Mouse (Mus musculus) heart, embryonic 15.5 days (tissue): ENCODE results near the gene H2al1e. TPM values are rescaled to one million over a fixed set of nuclear protein-coding genes. Genes with fewer than 3 reads are reported as not detected.
"Not testable (repeated sequence)": the region's sequence is repeated elsewhere in the genome, so short reads cannot be mapped to it uniquely, and the experiment has no call there.

Experiments used
- ATAC-seq: fragments of 200-750 bp; cut with Nextera tagmentation; replicated peaks from 2 replicates; pipeline ENCODE4 v1.8.0; 2017; ENCODE audit warnings: low read depth, moderate TSS enrichment; ENCODE audit not compliant: insufficient number of reproducible peaks, insufficient read depth, low FRiP score
- H3K27ac ChIP-seq: fragments of 300-500 bp; sonication (generic); 2 replicates; pipeline ENCODE4 v1.5.1; 2015; ENCODE audit warnings: mild to moderate bottlenecking, inconsistent platforms
- H3K27me3 ChIP-seq: fragments of 300-500 bp; sonication (generic); 2 replicates; pipeline ENCODE4 v1.6.1; 2015; ENCODE audit warnings: inconsistent platforms
- H3K36me3 ChIP-seq: fragments of 300-500 bp; sonication (generic); 2 replicates; pipeline ENCODE4 v1.6.1; 2015; ENCODE audit warnings: mild to moderate bottlenecking, inconsistent platforms
- H3K4me1 ChIP-seq: fragments of 300-500 bp; sonication (generic); replicated peaks from 2 replicates; pipeline ENCODE4 v1.6.1; 2015; ENCODE audit warnings: inconsistent platforms
- H3K4me2 ChIP-seq: fragments of 300-500 bp; sonication (generic); 2 replicates; pipeline ENCODE4 v1.6.1; 2015; ENCODE audit warnings: inconsistent platforms, mild to moderate bottlenecking, moderate library complexity
- H3K4me3 ChIP-seq: fragments of 300-500 bp; sonication (generic); 2 replicates; pipeline ENCODE4 v1.5.1; 2015; ENCODE audit warnings: mild to moderate bottlenecking, inconsistent platforms
- H3K9ac ChIP-seq: fragments of 300-500 bp; sonication (generic); 2 replicates; pipeline ENCODE4 v1.6.1; 2015; ENCODE audit warnings: mild to moderate bottlenecking, inconsistent platforms
- H3K9me3 ChIP-seq: fragments of 300-500 bp; sonication (generic); replicated peaks from 2 replicates; pipeline ENCODE4 v1.6.1; 2016; ENCODE audit warnings: inconsistent platforms
- WGBS: fragments of 180-500 bp; shearing (Covaris S2); methylation state at CpG from one replicate; pipeline ENCODE4 v1.1.7; 2015; ENCODE audit warnings: mixed read lengths; 5-methylcytosine and 5-hydroxymethylcytosine counted together
- polyA plus RNA-seq: library from polyadenylated mRNA; unstranded; fragments of >200 nt; fragmentation: Nextera tagmentation; extraction: Ambion mirVana; gene quantifications from 2 replicates; pipeline ENCODE4 v1.2.1, GENCODE M21; 2015

Gene H2al1e
- polyA plus RNA-seq = not detected in 2 replicates

DNA sequence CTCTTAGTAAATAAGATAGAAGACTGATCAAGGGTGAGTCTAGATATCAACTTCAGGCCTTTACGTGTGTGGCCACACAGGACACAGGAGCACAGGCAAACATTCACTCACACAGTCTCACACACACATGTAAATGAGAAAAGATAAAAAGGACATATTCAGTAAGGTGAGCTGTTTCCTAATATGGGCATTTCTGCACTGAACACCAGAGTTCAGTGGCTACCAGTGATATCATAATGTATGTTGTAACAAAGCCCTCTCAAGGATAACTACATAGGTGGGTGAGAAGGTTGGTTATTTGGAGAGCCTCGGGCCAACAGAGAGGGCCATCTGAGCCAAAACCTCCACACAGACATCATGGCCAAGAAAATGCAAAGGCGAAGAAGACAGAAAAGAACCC is at the start of gene H2al1e:
TSS of gene H2al1e (plus strand) at position 301 of the 400 bp plus-strand sequence.
- H3K4me1 ChIP-seq, ATAC-seq, H3K4me2 ChIP-seq, H3K36me3 ChIP-seq, H3K27me3 ChIP-seq, H3K4me3 ChIP-seq, H3K27ac ChIP-seq, H3K9me3 ChIP-seq, H3K9ac ChIP-seq: not testable (repeated sequence)
- WGBS = no CpG with 5 or more reads among the region's 3 CpGs

DNA sequence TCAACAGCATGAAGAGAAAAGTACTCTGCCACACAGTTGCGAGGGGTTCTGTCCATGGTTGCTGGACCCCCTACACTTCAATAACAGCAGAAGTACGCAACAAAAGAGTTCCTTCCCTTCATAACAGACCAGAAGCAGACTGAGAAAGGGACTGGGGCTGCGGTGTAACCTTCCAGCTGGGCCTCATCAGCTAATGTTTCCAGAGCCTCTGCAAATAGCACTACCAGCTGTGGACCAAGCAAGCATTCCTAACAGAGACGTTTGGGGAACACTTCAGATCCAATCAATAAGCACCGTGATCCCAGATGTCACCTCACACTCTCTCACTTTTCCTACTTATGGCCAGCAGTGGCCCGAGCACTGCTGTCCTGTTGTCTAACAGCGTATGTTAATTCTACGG is 46.8 kb upstream of the H2al1e start:
- Histone ChIP-seq H3K4me1 (no peaks in the 10 kb centered on the region), H3K27me3 (no peaks in the 10 kb centered on the region), H3K36me3 (no peaks in the 10 kb centered on the region), H3K9ac (no peak overlapping the region), H3K4me2 (no peak overlapping the region), H3K27ac (no peak overlapping the region), H3K4me3 (no peak overlapping the region), H3K9me3 (no peaks in the 10 kb centered on the region)
- ATAC-seq = no peak
- 62% methylated on average over 8 of the region's 8 CpGs for WGBS

DNA sequence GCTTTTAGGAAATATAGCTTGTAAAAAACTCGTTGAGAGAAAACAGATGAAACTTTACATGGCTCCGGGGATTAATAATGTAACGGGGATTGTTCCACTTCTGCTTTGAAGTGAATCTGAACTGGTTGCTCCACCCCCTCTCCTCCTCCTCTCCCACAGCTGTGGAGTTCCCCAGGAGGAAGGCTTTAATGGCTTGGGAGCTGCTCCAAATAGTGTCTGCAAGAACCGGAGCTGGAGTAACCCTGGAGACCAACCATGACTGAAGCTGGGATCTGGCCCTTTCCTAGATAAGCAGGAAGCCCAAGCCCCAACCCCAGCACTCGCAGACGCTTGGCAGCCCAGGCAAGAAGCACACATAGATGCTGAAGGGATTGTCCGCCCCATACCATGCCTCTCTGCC is 43.9 kb upstream of the H2al1e start:
- no peak overlapping the region for H3K4me2 ChIP-seq
- H3K4me3 ChIP-seq = no peak overlapping the region
- ATAC-seq = no peak
- H3K27me3 ChIP-seq = peaks cover 5% of the 10 kb centered on the region; the same call in 1 of the 2 replicates
- no peaks in the 10 kb centered on the region for H3K36me3 ChIP-seq
- 48% methylated on average over 7 of the region's 7 CpGs for WGBS
- no peaks in the 10 kb centered on the region for H3K4me1 ChIP-seq
- H3K27ac ChIP-seq = no peak overlapping the region
- H3K9ac ChIP-seq = no peak overlapping the region
- H3K9me3 ChIP-seq = no peaks in the 10 kb centered on the region

DNA sequence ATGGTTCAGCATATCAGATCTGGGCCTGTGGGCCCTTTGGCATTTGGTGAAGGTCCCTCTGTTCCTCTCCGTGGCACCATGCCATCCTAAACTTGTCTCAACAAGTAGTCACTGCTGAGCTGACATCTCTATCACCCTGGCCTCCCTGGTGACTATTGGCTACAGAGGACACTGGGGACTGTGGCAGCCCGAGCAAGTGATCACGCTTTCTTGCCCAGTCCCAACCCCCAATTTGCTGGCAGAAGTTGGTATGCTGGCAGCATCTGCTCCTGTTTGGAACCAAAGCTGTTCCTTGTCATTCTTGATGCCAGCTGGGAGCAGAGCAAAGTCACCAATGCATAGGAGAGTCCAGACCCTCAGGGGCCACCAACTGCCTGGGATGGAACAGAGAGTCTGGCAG is 42.7 kb upstream of the H2al1e start:
- H3K27ac ChIP-seq = no peak overlapping the region
- H3K9me3 ChIP-seq = no peaks in the 10 kb centered on the region
- no peak for ATAC-seq
- H3K27me3 ChIP-seq = peaks cover 5% of the 10 kb centered on the region; the same call in 1 of the 2 replicates
- H3K36me3 ChIP-seq = no peaks in the 10 kb centered on the region
- H3K4me2 ChIP-seq = no peak overlapping the region
- no peak overlapping the region for H3K4me3 ChIP-seq
- H3K9ac ChIP-seq = no peak overlapping the region
- 67% methylated on average over 3 of the region's 3 CpGs for WGBS
- H3K4me1 ChIP-seq = no peaks in the 10 kb centered on the region

DNA sequence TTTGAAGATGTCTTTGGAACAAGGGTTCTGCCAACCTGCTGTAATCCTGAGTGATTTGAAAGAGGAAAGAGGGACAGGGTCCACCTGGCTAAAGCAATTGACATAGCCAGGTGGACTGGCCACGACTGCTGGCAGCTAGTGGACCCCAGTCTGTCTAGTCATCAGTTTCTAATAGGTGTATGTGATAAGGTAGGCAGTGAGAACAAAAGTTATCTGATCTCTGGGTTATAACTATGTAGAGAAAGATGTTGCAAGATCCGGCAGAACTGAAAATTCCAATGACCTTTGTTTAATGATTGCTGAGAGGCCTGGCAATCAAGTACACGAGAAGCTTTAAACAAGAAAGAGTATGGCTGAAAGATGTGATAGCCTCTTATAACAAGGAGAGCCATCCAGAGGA is 38.5 kb upstream of the H2al1e start:
- no peak overlapping the region for H3K27ac ChIP-seq
- 63% methylated on average over 3 of the region's 3 CpGs for WGBS

DNA sequence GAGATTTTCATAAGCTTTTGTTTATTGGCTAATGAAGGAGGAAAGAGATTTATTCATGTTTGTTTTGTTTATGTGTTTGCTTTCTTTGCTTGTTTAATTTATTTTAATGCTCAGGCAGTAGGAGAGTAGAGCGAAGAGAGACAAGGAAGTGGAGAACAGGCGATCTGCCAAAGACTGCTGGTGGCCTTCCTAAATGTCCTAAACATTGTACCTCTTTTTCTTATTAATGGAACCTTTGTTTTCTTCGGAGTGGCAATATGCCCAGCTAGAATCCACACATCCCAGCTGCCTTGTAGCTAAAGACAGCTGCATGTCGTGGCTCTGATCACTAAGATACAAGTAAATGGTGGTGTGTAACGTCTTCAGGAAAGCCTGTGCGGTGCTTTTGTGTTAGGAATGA is 34.7 kb upstream of the H2al1e start:
- no peak for ATAC-seq
- H3K4me3 ChIP-seq = no peak overlapping the region
- no peaks in the 10 kb centered on the region for H3K36me3 ChIP-seq
- no peak overlapping the region for H3K9ac ChIP-seq
- no peak overlapping the region for H3K4me2 ChIP-seq
- H3K4me1 ChIP-seq = no peaks in the 10 kb centered on the region
- peaks cover 5% of the 10 kb centered on the region for H3K27me3 ChIP-seq
- H3K9me3 ChIP-seq = no peaks in the 10 kb centered on the region
- no peak overlapping the region for H3K27ac ChIP-seq
- 68% methylated on average over 6 of the region's 6 CpGs for WGBS

More for the DNA sequence above, 38.5 kb upstream of the H2al1e start:
- Histone ChIP-seq H3K36me3 (no peaks in the 10 kb centered on the region), H3K9me3 (no peaks in the 10 kb centered on the region), H3K9ac (no peak overlapping the region), H3K27me3 (peaks cover 5% of the 10 kb centered on the region), H3K4me3 (no peak overlapping the region), H3K4me1 (no peaks in the 10 kb centered on the region), H3K4me2 (no peak overlapping the region)
- ATAC-seq = no peak

DNA sequence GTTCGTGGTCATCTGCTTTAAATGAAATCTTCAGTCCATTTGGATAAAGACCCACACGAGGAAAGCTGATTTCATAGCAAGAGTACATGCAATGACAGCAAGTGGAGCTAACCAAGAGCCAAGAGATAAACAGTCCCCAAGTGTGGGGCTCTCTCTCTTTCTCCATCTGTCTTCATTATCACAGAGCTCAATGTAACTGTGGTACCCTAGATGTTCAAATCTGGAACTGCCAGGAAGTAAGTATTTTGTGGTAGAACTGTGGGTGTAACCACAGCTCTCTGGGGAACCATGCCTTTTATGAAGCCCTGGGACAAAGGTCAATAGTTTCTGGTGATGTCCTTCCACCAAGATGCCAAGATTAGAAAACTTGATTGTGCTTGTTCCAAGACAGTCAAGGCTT is 31.0 kb upstream of the H2al1e start:
- Histone ChIP-seq H3K4me1 (no peaks in the 10 kb centered on the region), H3K27me3 (no peaks in the 10 kb centered on the region; the same call in 1 of the 2 replicates), H3K36me3 (no peaks in the 10 kb centered on the region), H3K27ac (no peak overlapping the region), H3K4me3 (no peak overlapping the region), H3K9me3 (no peaks in the 10 kb centered on the region), H3K4me2 (no peak overlapping the region), H3K9ac (no peak overlapping the region)
- WGBS = 45% methylated on average over 2 of the region's 2 CpGs
- no peak for ATAC-seq

DNA sequence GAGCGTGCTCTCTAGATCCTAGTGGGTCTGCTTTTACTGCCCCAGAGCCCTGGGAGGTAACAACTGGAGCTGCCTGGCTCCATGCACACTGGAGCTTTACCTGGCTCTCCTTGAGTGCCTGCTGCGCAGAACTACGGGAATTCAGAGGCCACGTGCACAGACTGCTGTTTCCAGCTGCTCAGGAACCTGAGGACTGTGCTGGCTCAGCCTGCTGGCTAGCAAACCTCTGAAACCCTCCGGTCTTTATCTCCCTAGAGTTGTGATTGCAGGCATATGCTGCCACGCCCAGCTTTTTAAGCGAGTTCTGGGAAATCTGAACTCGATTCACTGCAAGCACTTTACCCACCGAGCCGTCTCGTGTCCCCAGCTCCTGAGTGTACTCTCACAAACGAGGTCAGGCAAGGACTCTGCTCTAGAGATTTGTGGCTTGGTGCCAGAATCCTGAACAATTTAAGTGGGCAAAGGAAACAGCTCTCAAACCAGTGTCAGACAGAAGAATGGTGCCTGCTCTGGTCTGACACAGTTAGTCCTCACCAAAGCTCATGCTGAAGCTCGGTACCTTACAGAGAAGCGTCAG is 23.3 kb upstream of the H2al1e start:
- H3K9ac ChIP-seq = no peak overlapping the region
- H3K4me2 ChIP-seq = no peak overlapping the region
- ATAC-seq = no peak
- no peaks in the 10 kb centered on the region for H3K9me3 ChIP-seq
- 44% methylated on average over 14 of the region's 14 CpGs for WGBS
- peaks cover 5% of the 10 kb centered on the region; the same call in 1 of the 2 replicates for H3K27me3 ChIP-seq
- H3K27ac ChIP-seq = no peak overlapping the region
- H3K4me1 ChIP-seq = peaks cover 3% of the 10 kb centered on the region; the same call in 1 of the 2 replicates
- no peaks in the 10 kb centered on the region for H3K36me3 ChIP-seq
- no peak overlapping the region for H3K4me3 ChIP-seq

DNA sequence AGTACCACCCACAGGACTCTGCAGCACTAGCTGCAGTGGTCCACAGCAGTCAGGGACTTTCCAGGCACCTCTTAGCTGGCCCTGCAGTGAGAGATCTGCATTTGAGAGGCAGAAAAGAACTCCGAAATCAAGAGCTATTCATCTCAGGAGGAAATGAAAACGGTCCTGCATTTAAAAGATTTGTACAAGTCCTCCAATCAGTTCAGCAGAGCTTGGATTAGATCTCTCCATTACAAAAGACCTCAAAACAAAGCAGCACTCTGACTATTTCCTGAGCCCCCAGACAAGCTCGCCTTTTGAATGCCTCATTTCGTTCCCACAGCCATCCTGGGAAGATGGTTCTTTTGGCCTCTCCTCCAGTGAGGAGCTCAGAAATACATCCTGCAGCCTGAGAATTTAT is 22.5 kb upstream of the H2al1e start:
- 62% methylated on average over 4 of the region's 4 CpGs for WGBS
- H3K27ac ChIP-seq = no peak overlapping the region
- H3K36me3 ChIP-seq = no peaks in the 10 kb centered on the region
- no peaks in the 10 kb centered on the region for H3K9me3 ChIP-seq
- no peak overlapping the region for H3K4me3 ChIP-seq
- H3K4me2 ChIP-seq = no peak overlapping the region
- H3K9ac ChIP-seq = no peak overlapping the region
- H3K27me3 ChIP-seq = peaks cover 5% of the 10 kb centered on the region; the same call in 1 of the 2 replicates
- H3K4me1 ChIP-seq = peaks cover 3% of the 10 kb centered on the region; the same call in 1 of the 2 replicates
- ATAC-seq = no peak

DNA sequence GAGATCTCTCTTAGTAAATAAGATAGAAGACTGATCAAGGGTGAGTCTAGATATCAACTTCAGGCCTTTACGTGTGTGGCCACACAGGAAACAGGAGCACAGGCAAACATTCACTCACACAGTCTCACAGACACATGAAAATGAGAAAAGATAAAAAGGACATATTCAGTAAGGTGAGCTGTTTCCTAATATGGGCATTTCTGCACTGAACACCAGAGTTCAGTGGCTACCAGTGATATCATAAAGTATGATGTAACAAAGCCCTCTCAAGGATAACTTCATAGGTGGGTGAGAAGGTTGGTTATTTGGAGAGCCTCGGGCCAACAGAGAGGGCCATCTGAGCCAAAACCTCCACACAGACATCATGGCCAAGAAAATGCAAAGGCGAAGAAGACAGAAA is 12.8 kb upstream of the H2al1e start, which contains the start of gene H2al1a:
TSS of gene H2al1a (plus strand) at position 301 of the 400 bp plus-strand sequence.
- not testable (repeated sequence) for H3K27ac ChIP-seq, H3K9me3 ChIP-seq, H3K4me3 ChIP-seq, H3K4me2 ChIP-seq, H3K27me3 ChIP-seq, H3K4me1 ChIP-seq, H3K9ac ChIP-seq, ATAC-seq, H3K36me3 ChIP-seq
- WGBS = no CpG with 5 or more reads among the region's 3 CpGs

DNA sequence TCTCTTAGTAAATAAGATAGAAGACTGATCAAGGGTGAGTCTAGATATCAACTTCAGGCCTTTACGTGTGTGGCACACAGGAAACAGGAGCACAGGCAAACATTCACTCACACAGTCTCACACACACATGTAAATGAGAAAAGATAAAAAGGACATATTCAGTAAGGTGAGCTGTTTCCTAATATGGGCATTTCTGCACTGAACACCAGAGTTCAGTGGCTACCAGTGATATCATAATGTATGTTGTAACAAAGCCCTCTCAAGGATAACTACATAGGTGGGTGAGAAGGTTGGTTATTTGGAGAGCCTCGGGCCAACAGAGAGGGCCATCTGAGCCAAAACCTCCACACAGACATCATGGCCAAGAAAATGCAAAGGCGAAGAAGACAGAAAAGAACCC is 9.6 kb upstream of the H2al1e start, which contains the start of gene H2al1b:
TSS of gene H2al1b (plus strand) at position 301 of the 400 bp plus-strand sequence.
- not testable (repeated sequence) for H3K4me3 ChIP-seq, H3K27me3 ChIP-seq, H3K4me2 ChIP-seq, H3K36me3 ChIP-seq, H3K27ac ChIP-seq, H3K9me3 ChIP-seq, ATAC-seq, H3K9ac ChIP-seq, H3K4me1 ChIP-seq
- 77% methylated on average over 1 of the region's 3 CpGs for WGBS

DNA sequence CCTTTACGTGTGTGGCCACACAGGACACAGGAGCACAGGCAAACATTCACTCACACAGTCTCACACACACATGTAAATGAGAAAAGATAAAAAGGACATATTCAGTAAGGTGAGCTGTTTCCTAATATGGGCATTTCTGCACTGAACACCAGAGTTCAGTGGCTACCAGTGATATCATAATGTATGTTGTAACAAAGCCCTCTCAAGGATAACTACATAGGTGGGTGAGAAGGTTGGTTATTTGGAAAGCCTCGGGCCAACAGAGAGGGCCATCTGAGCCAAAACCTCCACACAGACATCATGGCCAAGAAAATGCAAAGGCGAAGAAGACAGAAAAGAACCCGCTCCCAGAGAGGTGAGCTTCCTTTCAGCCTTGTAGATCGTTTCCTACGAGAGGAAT is 6.4 kb upstream of the H2al1e start, which contains the start of gene H2al1c:
TSS of gene H2al1c (plus strand) at position 301 of the 400 bp plus-strand sequence.
- not testable (repeated sequence) for H3K9me3 ChIP-seq, H3K4me1 ChIP-seq, H3K36me3 ChIP-seq, H3K4me3 ChIP-seq, H3K27ac ChIP-seq, H3K27me3 ChIP-seq, H3K9ac ChIP-seq, H3K4me2 ChIP-seq, ATAC-seq
- WGBS = 100% methylated on average over 1 of the region's 6 CpGs
